Mouse (Mus musculus): Measurements from ENCODE around the gene Lrtm2. TPM values are rescaled to one million over a fixed set of nuclear protein-coding genes. Genes with fewer than 3 reads are reported as not detected.

The Lrtm2 gene
- polyA plus RNA-seq, 1 experiment from 2014 or later: 0.04 TPM

Other genes with a start within 250 kb of the Lrtm2 start
- 8.5 and 9.7 TPM in 2 replicates for gene Dcp1b, start 155.5 kb downstream of the Lrtm2 start, polyA plus RNA-seq (2016; fragmentation: Nextera tagmentation; extraction: Ambion mirVana)
- 10.2 and 11.9 TPM in 2 replicates for gene Cacna1c, start 134.3 kb downstream of the Lrtm2 start, polyA plus RNA-seq (2016; fragmentation: Nextera tagmentation; extraction: Ambion mirVana)
- not detected in 2 replicates for gene Cacna2d4, start 94.2 kb downstream of the Lrtm2 start, polyA plus RNA-seq (2016; fragmentation: Nextera tagmentation; extraction: Ambion mirVana)
- gene Adipor2, start 86.9 kb upstream of the Lrtm2 start, polyA plus RNA-seq (2016; fragmentation: Nextera tagmentation; extraction: Ambion mirVana): 28.4 and 30.2 TPM in 2 replicates
- 4.1 and 4.4 TPM in 2 replicates for gene Fbxl14, start 148.9 kb upstream of the Lrtm2 start, polyA plus RNA-seq (2016; fragmentation: Nextera tagmentation; extraction: Ambion mirVana)
- gene Wnt5b, start 213.6 kb upstream of the Lrtm2 start, polyA plus RNA-seq (2016; fragmentation: Nextera tagmentation; extraction: Ambion mirVana): 17.9 and 20.0 TPM in 2 replicates

Measured in embryonic facial prominence, embryonic 12.5 days (tissue).